Mouse (Mus musculus) megakaryocyte, embryonic 14.5 days (primary cell): ENCODE data around the gene Olfr169.
"Not testable (repeated sequence)": the region's sequence is repeated elsewhere in the genome, so short reads cannot be mapped to it uniquely, and the experiment has no call there.

Source experiments
- FLI1 ChIP-seq: IDR thresholded peaks from 2 replicates; pipeline ENCODE4 v1.6.1; 2012; ENCODE audit warnings: low read length, inconsistent platforms, mixed read lengths
- GATA1 ChIP-seq: IDR thresholded peaks from 3 replicates; pipeline ENCODE4 v1.6.1; 2012; ENCODE audit warnings: mixed read lengths, low read length, inconsistent platforms, borderline replicate concordance

DNA sequence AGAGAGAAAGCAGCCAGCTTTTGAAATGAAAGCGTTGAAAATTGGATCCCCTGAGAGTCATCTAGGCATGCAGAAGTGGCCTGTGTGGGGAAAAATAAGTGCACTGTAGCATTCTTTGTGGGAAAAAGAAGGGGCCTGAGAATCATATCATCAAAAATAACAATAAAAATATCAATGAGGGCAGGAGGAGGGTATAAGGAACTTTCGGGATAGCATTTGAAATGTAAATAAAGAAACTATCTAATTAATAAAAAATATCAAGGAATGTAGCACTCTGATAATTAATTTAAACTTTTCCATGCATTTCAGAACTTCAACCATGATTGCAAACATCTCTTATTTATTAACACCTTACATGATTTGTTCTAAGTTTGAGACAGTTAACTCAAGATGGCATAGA lies 40.2 kb upstream of the Olfr169 start, which contains the start of gene Olfr170:
- TF ChIP-seq GATA1, FLI1: not testable (repeated sequence)
